Comparison of ENCODE assay signal across 13 mouse cellular contexts in the genomic region with DNA sequence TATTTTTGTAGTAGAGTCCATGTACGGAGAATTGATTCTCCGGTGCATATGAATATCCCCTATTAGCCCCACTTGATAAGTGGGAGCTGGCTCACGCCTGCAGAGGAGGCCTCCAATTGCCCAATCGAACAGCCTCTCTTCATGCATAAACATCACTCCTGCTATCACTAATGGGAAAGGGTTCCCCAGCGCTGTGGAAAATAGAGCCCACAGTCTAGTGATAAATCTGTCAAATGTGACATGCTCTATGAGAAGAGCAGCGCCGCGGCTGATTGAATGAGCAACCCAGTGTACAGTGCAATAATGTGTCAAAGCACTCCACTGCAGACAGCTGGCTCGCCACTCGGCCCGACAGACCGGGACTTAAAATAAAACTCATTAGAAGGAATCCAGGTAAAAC.
DNase-seq lines count a peak whose midpoint lies in the region; ATAC-seq and TF ChIP-seq lines count a peak whose summit lies in the region.
"Had no signal": no experiment of that assay in that cellular context is flagged by ENCODE, and none has a peak within 500 bp of the region (broad histone marks: within the 10 kb centered on the region; RNA-seq: fewer than 3 reads in every experiment).

No protein-coding gene starts in this region.

- H3K4me1 ChIP-seq in heart, postnatal 0 days (ENCODE audit: control insufficient read depth, insufficient read depth), result 0 out of 2 replicates have a peak, but pooled peaks cover 3% of the 10 kb centered on the region
- peaks cover 6% of the 10 kb centered on the region for H3K4me1 ChIP-seq in forebrain, embryonic 12.5 days
- peaks cover 6% of the 10 kb centered on the region for H3K4me1 ChIP-seq in hindbrain, embryonic 14.5 days (replicated peaks; ENCODE audit: control insufficient read depth, insufficient read depth, low read length)
- H3K4me1 ChIP-seq in neural tube, embryonic 12.5 days, result peaks cover 6% of the 10 kb centered on the region
- H3K4me1 ChIP-seq: embryonic facial prominence, embryonic 15.5 days had no signal

- TF ChIP-seq CTCF in heart, postnatal 0 days (IDR thresholded peaks at IDR 0.05; ENCODE audit: low read depth), result no peak

- ATAC-seq in heart, postnatal 0 days (ENCODE audit: insufficient read depth, low read depth), result no peak
- peak; percentile 75; the same call in 1 of the 2 replicates for ATAC-seq in forebrain, embryonic 12.5 days (ENCODE audit: low FRiP score)
- peak; percentile 74 for ATAC-seq in hindbrain, embryonic 14.5 days (ENCODE audit: low FRiP score)
- ATAC-seq in neural tube, embryonic 12.5 days (ENCODE audit: low FRiP score, low read depth), result peak; percentile 86

- H3K27me3 ChIP-seq in heart, postnatal 0 days (ENCODE audit: control insufficient read depth, insufficient read depth, low read length), result no peaks in the 10 kb centered on the region
- no peaks in the 10 kb centered on the region; the same call in 1 of the 2 replicates for H3K27me3 ChIP-seq in forebrain, embryonic 12.5 days
- H3K27me3 ChIP-seq in hindbrain, embryonic 14.5 days (ENCODE audit: control insufficient read depth, insufficient read depth, low read length), result no peaks in the 10 kb centered on the region
- no peaks in the 10 kb centered on the region for H3K27me3 ChIP-seq in neural tube, embryonic 12.5 days (replicated peaks)
- H3K27me3 ChIP-seq: embryonic facial prominence, embryonic 15.5 days had no signal

- WGBS in heart, postnatal 0 days, result 25% methylated on average over 12 of the region's 12 CpGs
- 50% methylated on average over 12 of the region's 12 CpGs for whole genome bisulfite sequencing in forebrain, embryonic 12.5 days
- 23% methylated on average over 12 of the region's 12 CpGs for WGBS in hindbrain, embryonic 14.5 days
- WGBS in neural tube, embryonic 12.5 days, result 24% methylated on average over 12 of the region's 12 CpGs

- DNase-seq in heart, postnatal 0 days (ENCODE audit: low spot score), result no peak
- no peak for DNase-seq in heart, postnatal 25 days (ENCODE audit: low spot score)
- peak; percentile 55 for DNase-seq in hindbrain, embryonic 14.5 days (ENCODE audit: low spot score)
- DNase-seq in adrenal gland, postnatal 25 days, result no peak
- DNase-seq in urinary bladder, postnatal 25 days (ENCODE audit: low spot score), result no peak
- DNase-seq: adrenal gland, postnatal 36 days; cerebellum, adult 18-20 months; left cerebral cortex, postnatal 4 days; right cerebral cortex, adult 18-20 months; thymus, postnatal 14 days had no signal

- H3K27ac ChIP-seq in heart, postnatal 0 days (ENCODE audit: low read depth), result no peak overlapping the region
- peak overlapping the region; percentile 50 for H3K27ac ChIP-seq in forebrain, embryonic 12.5 days
- peak overlapping the region; percentile 77 for H3K27ac ChIP-seq in hindbrain, embryonic 14.5 days
- H3K27ac ChIP-seq in neural tube, embryonic 12.5 days, result no peak overlapping the region
- H3K27ac ChIP-seq: embryonic facial prominence, embryonic 15.5 days had no signal

- no peaks in the 10 kb centered on the region for H3K36me3 ChIP-seq in heart, postnatal 0 days (replicated peaks; ENCODE audit: control insufficient read depth, insufficient read depth, low read length)
- H3K36me3 ChIP-seq in forebrain, embryonic 12.5 days (replicated peaks), result no peaks in the 10 kb centered on the region
- no peaks in the 10 kb centered on the region for H3K36me3 ChIP-seq in hindbrain, embryonic 14.5 days (replicated peaks; ENCODE audit: control insufficient read depth, insufficient read depth)
- no peaks in the 10 kb centered on the region for H3K36me3 ChIP-seq in neural tube, embryonic 12.5 days
- H3K36me3 ChIP-seq: embryonic facial prominence, embryonic 15.5 days had no signal

- intact Hi-C loops in heart, postnatal 25 days (cut with DNase I), result no loop called here

- peak overlapping the region; percentile 2; the same call in 1 of the 2 replicates for H3K4me3 ChIP-seq in heart, postnatal 0 days (ENCODE audit: low read depth, low read length)
- no peak overlapping the region for H3K4me3 ChIP-seq in forebrain, embryonic 12.5 days (replicated peaks)
- H3K4me3 ChIP-seq in hindbrain, embryonic 14.5 days (replicated peaks; ENCODE audit: low read length), result no peak overlapping the region
- no peak overlapping the region for H3K4me3 ChIP-seq in neural tube, embryonic 12.5 days
- H3K4me3 ChIP-seq: embryonic facial prominence, embryonic 15.5 days had no signal

- no peaks in the 10 kb centered on the region for H3K9me3 ChIP-seq in heart, postnatal 0 days (replicated peaks; ENCODE audit: control insufficient read depth, low read length)
- H3K9me3 ChIP-seq in forebrain, embryonic 12.5 days, result no peaks in the 10 kb centered on the region
- H3K9me3 ChIP-seq in hindbrain, embryonic 14.5 days (ENCODE audit: control insufficient read depth, low read length), result no peaks in the 10 kb centered on the region
- H3K9me3 ChIP-seq in neural tube, embryonic 12.5 days, result no peaks in the 10 kb centered on the region
- H3K9me3 ChIP-seq: embryonic facial prominence, embryonic 15.5 days had no signal

- peak overlapping the region; percentile 44 for H3K4me2 ChIP-seq in heart, postnatal 0 days (ENCODE audit: low read depth, low read length)
- H3K4me2 ChIP-seq in forebrain, embryonic 12.5 days, result no peak overlapping the region
- H3K4me2 ChIP-seq in hindbrain, embryonic 14.5 days (replicated peaks), result peak overlapping the region; percentile 26
- H3K4me2 ChIP-seq in neural tube, embryonic 12.5 days (replicated peaks), result peak overlapping the region; percentile 17; the same call in 1 of the 2 replicates
- H3K4me2 ChIP-seq: embryonic facial prominence, embryonic 15.5 days had no signal

- TF ChIP-seq EP300 in heart, postnatal 0 days (IDR thresholded peaks at IDR 0.05; ENCODE audit: low read depth), result no peak

- no peak overlapping the region for H3K9ac ChIP-seq in heart, postnatal 0 days (replicated peaks; ENCODE audit: low read depth, low read length)
- no peak overlapping the region for H3K9ac ChIP-seq in forebrain, embryonic 12.5 days
- no peak overlapping the region for H3K9ac ChIP-seq in hindbrain, embryonic 14.5 days
- H3K9ac ChIP-seq in neural tube, embryonic 12.5 days, result no peak overlapping the region
- H3K9ac ChIP-seq: embryonic facial prominence, embryonic 15.5 days had no signal

Comparison
In these comparisons a context has a peak if more than half of its experiments do, and no peak if none do; other contexts are left out.
1. H3K27ac ChIP-seq: peak in forebrain, embryonic 12.5 days (single experiment) and hindbrain, embryonic 14.5 days (single experiment); none in heart, postnatal 0 days (single experiment) and neural tube, embryonic 12.5 days (single experiment).